Mouse (Mus musculus) layer of hippocampus, postnatal 36 days (tissue): ENCODE data around the gene Cnot3. TPM values are rescaled to one million over a fixed set of nuclear protein-coding genes. Genes with fewer than 3 reads are reported as not detected.
"Not testable (repeated sequence)": the region's sequence is repeated elsewhere in the genome, so short reads cannot be mapped to it uniquely, and the experiment has no call there.

Source experiments
- DNase-seq, 2 experiments: peaks; one replicate each; pipeline ENCODE4 v3.0.0; 2022
- microRNA-seq, 2 experiments: library from miRNA; unstranded; fragments of <30 nt; microRNA quantifications; one replicate each; pipeline ENCODE4 v1.2.0; 2021
- total RNA-seq, 2 experiments: library from RNA; stranded (reverse); gene quantifications; 2 replicates each; pipeline ENCODE4 v1.2.3; 2021

Gene Cnot3
- total RNA-seq, 2 experiments from 2014 or later = 62.1 to 74.5 TPM

- no peak for DNase-seq
Observed at GRCm38 (mm10) chr7:3703148-3703878, 58.2 kb downstream of the Cnot3 start.

- DNase-seq = peak; percentile 95
Observed at GRCm38 (mm10) chr7:3703879-3704441, 58.9 kb downstream of the Cnot3 start, which contains the start of gene Rps9. Gene Rps9, plus strand, starts transcription at chr7:3703993.

GRCm38 (mm10) chr7:3704475-3704874 lies 59.4 kb downstream of the Cnot3 start:
- DNase-seq = no peak

- DNase-seq = not testable (repeated sequence)
Observed at GRCm38 (mm10) chr7:3705461-3705860, 60.4 kb downstream of the Cnot3 start.

- DNase-seq = no peak
Observed at GRCm38 (mm10) chr7:3705911-3706310, 60.8 kb downstream of the Cnot3 start.

- DNase-seq = no peak
Observed at GRCm38 (mm10) chr7:3706343-3706934, 61.4 kb downstream of the Cnot3 start.

- no peak for DNase-seq
Observed at GRCm38 (mm10) chr7:3707027-3707426, 62.0 kb downstream of the Cnot3 start.

GRCm38 (mm10) chr7:3707568-3708413 lies 62.7 kb downstream of the Cnot3 start:
- DNase-seq = no peak

- not testable (repeated sequence) for DNase-seq
Observed at GRCm38 (mm10) chr7:3708447-3708980, 63.4 kb downstream of the Cnot3 start.

- DNase-seq = no peak
Observed at GRCm38 (mm10) chr7:3709000-3709399, 63.9 kb downstream of the Cnot3 start.

Small RNAs within 50 kb of the gene (microRNA-seq; reads per million reads assigned to microRNA genes)
- gene Mir3572 = 4.4 to 4.5 reads per million in 2 experiments

Other genes with a start within 250 kb of the Cnot3 start
- gene Cacng6, start 221.1 kb upstream of the Cnot3 start, total RNA-seq = 1 to 10 TPM; 1.5 to 1.6 TPM
- not detected for gene Tarm1, start 142.6 kb upstream of the Cnot3 start, total RNA-seq
- 1 to 10 TPM in 1 of 2 experiments, under 1 TPM in 1; 0.80 to 1.4 TPM for gene Oscar, start 29.1 kb upstream of the Cnot3 start, total RNA-seq
- gene Ndufa3, start 27.9 kb upstream of the Cnot3 start, total RNA-seq = 100 to 1,000 TPM; 577 to 589 TPM
- 10 to 100 TPM; 32.0 to 49.6 TPM for gene Tfpt, start 15.3 kb upstream of the Cnot3 start, total RNA-seq
- 10 to 100 TPM; 52.9 to 56.3 TPM for gene Prpf31, start 15.3 kb upstream of the Cnot3 start, total RNA-seq
- 1 to 10 TPM; 5.2 to 6.2 TPM for gene Leng1, start 20.6 kb downstream of the Cnot3 start, total RNA-seq
- gene Tmc4, start 32.3 kb downstream of the Cnot3 start, total RNA-seq = 10 to 100 TPM in 1 of 2 experiments, 1 to 10 TPM in 1; 7.5 to 11.6 TPM
- 10 to 100 TPM; 79.0 to 83.4 TPM for gene Tsen34, start 47.6 kb downstream of the Cnot3 start, total RNA-seq
- 100 to 1,000 TPM; 154 to 158 TPM for gene Mboat7, start 48.3 kb downstream of the Cnot3 start, total RNA-seq
- 100 to 1,000 TPM; 396 to 403 TPM for gene Rps9, start 58.7 kb downstream of the Cnot3 start, total RNA-seq
- gene Pirb, start 75.1 kb downstream of the Cnot3 start, total RNA-seq = under 1 TPM; 0.12 to 0.15 TPM
- gene Gm15448, start 180.4 kb downstream of the Cnot3 start, total RNA-seq = not detected
- not detected for gene Pira2, start 199.8 kb downstream of the Cnot3 start, total RNA-seq